Mouse (Mus musculus) limb, embryonic 10.5 days (tissue): ENCODE measurements around the gene Igsf8. TPM values are rescaled to one million over a fixed set of nuclear protein-coding genes. Genes with fewer than 3 reads are reported as not detected.
A peak's percentile ranks its signal among the peaks of the same experiment; 100 is the strongest.
"Not testable (repeated sequence)": the region's sequence is repeated elsewhere in the genome, so short reads cannot be mapped to it uniquely, and the experiment has no call there.

ENCODE experiments used
- DNase-seq: peaks from one replicate; pipeline ENCODE4 v3.0.0-alpha.2; 2017; ENCODE audit warnings: low spot score
- H3K27ac ChIP-seq: fragments of 300-500 bp; sonication (generic); 2 replicates; pipeline ENCODE4 v1.5.1; 2016; ENCODE audit warnings: mild to moderate bottlenecking
- H3K27me3 ChIP-seq: fragments of 300-500 bp; sonication (generic); 2 replicates; pipeline ENCODE4 v1.6.1; 2016; ENCODE audit warnings: low read depth, mild to moderate bottlenecking; ENCODE audit not compliant: poor library complexity, severe bottlenecking
- H3K36me3 ChIP-seq: fragments of 300-500 bp; sonication (generic); 2 replicates; pipeline ENCODE4 v1.6.1; 2016; ENCODE audit warnings: mild to moderate bottlenecking, moderate library complexity
- H3K4me1 ChIP-seq: fragments of 300-500 bp; sonication (generic); 2 replicates; pipeline ENCODE4 v1.6.1; 2016
- H3K4me3 ChIP-seq: fragments of 300-500 bp; sonication (generic); 2 replicates; pipeline ENCODE4 v1.5.1; 2016; ENCODE audit warnings: mild to moderate bottlenecking, moderate library complexity
- H3K9me3 ChIP-seq: fragments of 300-500 bp; sonication (generic); replicated peaks from 2 replicates; pipeline ENCODE4 v1.6.1; 2016; ENCODE audit warnings: mild to moderate bottlenecking
- WGBS: fragments of 180-500 bp; shearing (Covaris S2); methylation state at CpG from one replicate; pipeline ENCODE4 v1.1.7; 2016; 5-methylcytosine and 5-hydroxymethylcytosine counted together
- polyA plus RNA-seq: library from polyadenylated mRNA; unstranded; fragments of >200 nt; fragmentation: Nextera tagmentation; extraction: Ambion mirVana; gene quantifications from 2 replicates; pipeline ENCODE4 v1.2.1, GENCODE M21; 2016

The Igsf8 gene
- polyA plus RNA-seq, 1 experiment from 2014 or later: 40.8 TPM

- no peaks in the 10 kb centered on the region for H3K36me3 ChIP-seq
- H3K27ac ChIP-seq: no peak overlapping the region
- no peak for DNase-seq
- no peak overlapping the region for H3K4me3 ChIP-seq
- H3K4me1 ChIP-seq: peaks cover 12% of the 10 kb centered on the region; the same call in 1 of the 2 replicates
- peaks cover 39% of the 10 kb centered on the region for H3K27me3 ChIP-seq
- no peaks in the 10 kb centered on the region for H3K9me3 ChIP-seq
- WGBS: 82% methylated on average over 6 of the region's 6 CpGs
These were observed 20.3 kb upstream of the Igsf8 start for GRCm38 (mm10) chr1:172240945-172241708.

- H3K9me3 ChIP-seq: no peaks in the 10 kb centered on the region
- 69% methylated on average over 2 of the region's 2 CpGs for WGBS
- H3K27me3 ChIP-seq: peaks cover 45% of the 10 kb centered on the region
- H3K27ac ChIP-seq: no peak overlapping the region
- DNase-seq: no peak
- H3K4me1 ChIP-seq: peaks cover 13% of the 10 kb centered on the region; the same call in 1 of the 2 replicates
- H3K36me3 ChIP-seq: no peaks in the 10 kb centered on the region
- H3K4me3 ChIP-seq: no peak overlapping the region
These were observed 19.0 kb upstream of the Igsf8 start for GRCm38 (mm10) chr1:172242401-172242800.

- Histone ChIP-seq H3K27me3 (peaks cover 45% of the 10 kb centered on the region), H3K9me3 (no peaks in the 10 kb centered on the region), H3K36me3 (no peaks in the 10 kb centered on the region), H3K27ac (no peak overlapping the region), H3K4me3 (peak overlapping the region; percentile 27), H3K4me1 (peaks cover 17% of the 10 kb centered on the region; the same call in 1 of the 2 replicates)
- 25% methylated on average over 16 of the region's 16 CpGs for WGBS
- peak; percentile 46 for DNase-seq
These were observed 17.8 kb upstream of the Igsf8 start for GRCm38 (mm10) chr1:172243547-172244205.

- Histone ChIP-seq H3K4me3 (peak overlapping the region; percentile 27), H3K4me1 (peaks cover 17% of the 10 kb centered on the region; the same call in 1 of the 2 replicates), H3K27me3 (peaks cover 45% of the 10 kb centered on the region)
- not testable (repeated sequence) for H3K27ac ChIP-seq, H3K9me3 ChIP-seq, H3K36me3 ChIP-seq, DNase-seq
- 29% methylated on average over 23 of the region's 23 CpGs for WGBS
These were observed 16.8 kb upstream of the Igsf8 start for GRCm38 (mm10) chr1:172244645-172245044.

GRCm38 (mm10) chr1:172247216-172247615 lies 14.2 kb upstream of the Igsf8 start:
- WGBS: 72% methylated on average over 4 of the region's 4 CpGs

GRCm38 (mm10) chr1:172247679-172248078 lies 13.8 kb upstream of the Igsf8 start:
- Histone ChIP-seq H3K27ac (no peak overlapping the region), H3K36me3 (no peaks in the 10 kb centered on the region), H3K27me3 (peaks cover 41% of the 10 kb centered on the region), H3K4me1 (peaks cover 17% of the 10 kb centered on the region; the same call in 1 of the 2 replicates), H3K4me3 (no peak overlapping the region), H3K9me3 (no peaks in the 10 kb centered on the region)
- peak; percentile 43 for DNase-seq
- WGBS: 58% methylated on average over 2 of the region's 2 CpGs

More at GRCm38 (mm10) chr1:172247216-172247615, 14.2 kb upstream of the Igsf8 start:
- Histone ChIP-seq H3K27me3 (peaks cover 45% of the 10 kb centered on the region), H3K4me3 (no peak overlapping the region), H3K27ac (no peak overlapping the region), H3K9me3 (no peaks in the 10 kb centered on the region), H3K36me3 (no peaks in the 10 kb centered on the region), H3K4me1 (peaks cover 17% of the 10 kb centered on the region; the same call in 1 of the 2 replicates)
- no peak for DNase-seq

GRCm38 (mm10) chr1:172258314-172258713 lies 3.1 kb upstream of the Igsf8 start, which contains the start of gene Atp1a4:
TSS of gene Atp1a4 (minus strand) at chr1:172258414.
- Histone ChIP-seq H3K9me3 (no peaks in the 10 kb centered on the region), H3K36me3 (no peaks in the 10 kb centered on the region), H3K4me1 (no peaks in the 10 kb centered on the region), H3K27me3 (no peaks in the 10 kb centered on the region), H3K27ac (no peak within 1 kb of the TSS), H3K4me3 (no peak within 1 kb of the TSS)
- DNase-seq: no peak
- WGBS: 89% methylated on average over 6 of the region's 6 CpGs

GRCm38 (mm10) chr1:172271208-172271607 lies 9.8 kb downstream of the Igsf8 start:
- DNase-seq: no peak
- Histone ChIP-seq H3K27ac (no peak overlapping the region), H3K4me1 (0 out of 2 replicates have a peak, but pooled peaks cover 2% of the 10 kb centered on the region), H3K36me3 (no peaks in the 10 kb centered on the region), H3K4me3 (no peak overlapping the region), H3K9me3 (no peaks in the 10 kb centered on the region), H3K27me3 (no peaks in the 10 kb centered on the region)
- WGBS: 92% methylated on average over 3 of the region's 3 CpGs

- H3K27ac ChIP-seq: no peak overlapping the region
- H3K36me3 ChIP-seq: no peaks in the 10 kb centered on the region
- 0 out of 2 replicates have a peak, but pooled peaks cover 2% of the 10 kb centered on the region for H3K4me1 ChIP-seq
- 85% methylated on average over 10 of the region's 10 CpGs for WGBS
- H3K27me3 ChIP-seq: no peaks in the 10 kb centered on the region
- no peak for DNase-seq
- no peak overlapping the region for H3K4me3 ChIP-seq
- H3K9me3 ChIP-seq: no peaks in the 10 kb centered on the region
These were observed 10.3 kb downstream of the Igsf8 start for GRCm38 (mm10) chr1:172271765-172272164.

GRCm38 (mm10) chr1:172273386-172273785 lies 11.9 kb downstream of the Igsf8 start:
- H3K27ac ChIP-seq: no peak overlapping the region
- no peaks in the 10 kb centered on the region for H3K27me3 ChIP-seq
- no peak for DNase-seq
- H3K4me1 ChIP-seq: 0 out of 2 replicates have a peak, but pooled peaks cover 2% of the 10 kb centered on the region
- H3K36me3 ChIP-seq: no peaks in the 10 kb centered on the region
- no peak overlapping the region for H3K4me3 ChIP-seq
- 90% methylated on average over 6 of the region's 6 CpGs for WGBS
- no peaks in the 10 kb centered on the region for H3K9me3 ChIP-seq

GRCm38 (mm10) chr1:172274116-172274515 lies 12.7 kb downstream of the Igsf8 start:
- DNase-seq: no peak
- Histone ChIP-seq H3K27ac (no peak overlapping the region), H3K27me3 (no peaks in the 10 kb centered on the region), H3K9me3 (no peaks in the 10 kb centered on the region), H3K4me1 (0 out of 2 replicates have a peak, but pooled peaks cover 2% of the 10 kb centered on the region), H3K36me3 (no peaks in the 10 kb centered on the region), H3K4me3 (no peak overlapping the region)
- WGBS: 62% methylated on average over 5 of the region's 5 CpGs

- H3K4me3 ChIP-seq: no peak overlapping the region
- H3K4me1 ChIP-seq: 0 out of 2 replicates have a peak, but pooled peaks cover 2% of the 10 kb centered on the region
- 74% methylated on average over 5 of the region's 5 CpGs for WGBS
- no peaks in the 10 kb centered on the region for H3K27me3 ChIP-seq
- H3K36me3 ChIP-seq: no peaks in the 10 kb centered on the region
- DNase-seq: no peak
- H3K9me3 ChIP-seq: no peaks in the 10 kb centered on the region
- H3K27ac ChIP-seq: no peak overlapping the region
These were observed 13.1 kb downstream of the Igsf8 start for GRCm38 (mm10) chr1:172274547-172274946.

- DNase-seq: no peak
- no peaks in the 10 kb centered on the region for H3K36me3 ChIP-seq
- no peaks in the 10 kb centered on the region for H3K9me3 ChIP-seq
- H3K4me1 ChIP-seq: 0 out of 2 replicates have a peak, but pooled peaks cover 2% of the 10 kb centered on the region
- H3K4me3 ChIP-seq: no peak overlapping the region
- no peaks in the 10 kb centered on the region for H3K27me3 ChIP-seq
- H3K27ac ChIP-seq: no peak overlapping the region
- WGBS: 86% methylated on average over 3 of the region's 3 CpGs
These were observed 15.7 kb downstream of the Igsf8 start for GRCm38 (mm10) chr1:172277172-172277571.
